Mouse (Mus musculus) stomach, postnatal 0 days (tissue): Measurements from ENCODE around the gene Syt7.

Experiments used
- CTCF ChIP-seq: IDR thresholded peaks from 2 replicates; pipeline ENCODE4 v1.5.1; 2016; ENCODE audit warnings: antibody characterized with exemption, low read depth, mild to moderate bottlenecking, moderate library complexity
- EP300 ChIP-seq: optimal IDR thresholded peaks from 2 replicates; pipeline ENCODE3; 2016; ENCODE audit warnings: antibody characterized with exemption

GRCm38 (mm10) chr19:10469171-10469658 lies 80.3 kb downstream of the Syt7 start:
- TF ChIP-seq CTCF (no peak), EP300 (no peak)
